Mouse (Mus musculus) limb, embryonic 15.5 days (tissue): ENCODE results near the gene Zfp433. TPM values are rescaled to one million over a fixed set of nuclear protein-coding genes. Genes with fewer than 3 reads are reported as not detected.
"Not testable (repeated sequence)": the region's sequence is repeated elsewhere in the genome, so short reads cannot be mapped to it uniquely, and the experiment has no call there.

Experiments
- ATAC-seq: fragments of 200-750 bp; cut with Nextera tagmentation; 2 replicates; pipeline ENCODE4 v1.8.0; 2017; ENCODE audit warnings: low read depth, moderate TSS enrichment; ENCODE audit not compliant: insufficient number of reproducible peaks, low FRiP score, low TSS enrichment
- H3K27ac ChIP-seq: fragments of 300-500 bp; sonication (generic); 2 replicates; pipeline ENCODE4 v1.5.1; 2015; ENCODE audit warnings: moderate library complexity, mild to moderate bottlenecking, inconsistent platforms
- H3K27me3 ChIP-seq: fragments of 300-500 bp; sonication (generic); 2 replicates; pipeline ENCODE4 v1.6.1; 2015; ENCODE audit warnings: inconsistent platforms
- H3K36me3 ChIP-seq: fragments of 300-500 bp; sonication (generic); 2 replicates; pipeline ENCODE4 v1.6.1; 2015; ENCODE audit warnings: inconsistent platforms
- H3K4me1 ChIP-seq: fragments of 300-500 bp; sonication (generic); 2 replicates; pipeline ENCODE4 v1.6.1; 2015; ENCODE audit warnings: inconsistent platforms
- H3K4me2 ChIP-seq: fragments of 300-500 bp; sonication (generic); 2 replicates; pipeline ENCODE4 v1.6.1; 2015; ENCODE audit warnings: mild to moderate bottlenecking, inconsistent platforms
- H3K4me3 ChIP-seq: fragments of 300-500 bp; sonication (generic); 2 replicates; pipeline ENCODE4 v1.5.1; 2015; ENCODE audit warnings: mild to moderate bottlenecking, inconsistent platforms
- H3K9ac ChIP-seq: fragments of 300-500 bp; sonication (generic); 2 replicates; pipeline ENCODE4 v1.6.1; 2015; ENCODE audit warnings: inconsistent platforms
- H3K9me3 ChIP-seq: fragments of 300-500 bp; sonication (generic); 2 replicates; pipeline ENCODE4 v1.6.1; 2016; ENCODE audit warnings: inconsistent platforms
- WGBS: fragments of 180-500 bp; shearing (Covaris S2); methylation state at CpG from one replicate; pipeline ENCODE4 v1.1.7; 2015; 5-methylcytosine and 5-hydroxymethylcytosine counted together
- polyA plus RNA-seq: library from polyadenylated mRNA; unstranded; fragments of >200 nt; fragmentation: Nextera tagmentation; extraction: Ambion mirVana; gene quantifications from 2 replicates; pipeline ENCODE4 v1.2.1, GENCODE M21; 2015

Gene Zfp433
- 12.4 and 15.8 TPM in 2 replicates for polyA plus RNA-seq

- H3K36me3 ChIP-seq, H3K4me1 ChIP-seq, H3K27ac ChIP-seq, H3K4me2 ChIP-seq, H3K9ac ChIP-seq, H3K9me3 ChIP-seq, H3K4me3 ChIP-seq, H3K27me3 ChIP-seq: not testable (repeated sequence)
- WGBS = no CpG with 5 or more reads among the region's 46 CpGs
- ATAC-seq = peak; percentile 99
These were observed at the start of gene Zfp433 for GRCm38 (mm10) chr10:81704531-81705301. Gene Zfp433 (plus strand): TSS chr10:81704825.

- WGBS = 97% methylated on average over 10 of the region's 10 CpGs
- Histone ChIP-seq H3K4me1 (no peaks in the 10 kb centered on the region), H3K36me3 (peaks cover 50% of the 10 kb centered on the region), H3K4me2 (no peak overlapping the region), H3K9me3 (peaks cover 22% of the 10 kb centered on the region), H3K4me3 (no peak overlapping the region), H3K9ac (no peak overlapping the region), H3K27ac (no peak overlapping the region), H3K27me3 (no peaks in the 10 kb centered on the region)
- ATAC-seq = no peak
These were observed 49.4 kb upstream of the Zfp433 start for GRCm38 (mm10) chr10:81655178-81655577.

- no peak overlapping the region for H3K4me2 ChIP-seq
- H3K4me3 ChIP-seq = no peak overlapping the region
- no peak overlapping the region for H3K9ac ChIP-seq
- H3K36me3 ChIP-seq = peaks cover 50% of the 10 kb centered on the region
- WGBS = 92% methylated on average over 2 of the region's 2 CpGs
- H3K27me3 ChIP-seq = no peaks in the 10 kb centered on the region
- no peaks in the 10 kb centered on the region for H3K4me1 ChIP-seq
- H3K9me3 ChIP-seq = peaks cover 22% of the 10 kb centered on the region
- H3K27ac ChIP-seq = no peak overlapping the region
- no peak for ATAC-seq
These were observed 48.5 kb upstream of the Zfp433 start for GRCm38 (mm10) chr10:81656174-81656573.

- ATAC-seq, H3K9me3 ChIP-seq, H3K27ac ChIP-seq, H3K9ac ChIP-seq, H3K27me3 ChIP-seq, H3K4me2 ChIP-seq, H3K36me3 ChIP-seq, H3K4me1 ChIP-seq, H3K4me3 ChIP-seq: not testable (repeated sequence)
- WGBS = no CpG with 5 or more reads among the region's 18 CpGs
These were observed 17.5 kb upstream of the Zfp433 start for GRCm38 (mm10) chr10:81687114-81687513.

- not testable (repeated sequence) for H3K36me3 ChIP-seq, H3K9me3 ChIP-seq, H3K4me3 ChIP-seq, H3K4me2 ChIP-seq, H3K27me3 ChIP-seq, H3K27ac ChIP-seq, H3K9ac ChIP-seq, H3K4me1 ChIP-seq
- peak; percentile 89 for ATAC-seq
- no CpG with 5 or more reads among the region's 43 CpGs for WGBS
These were observed 66.1 kb downstream of the Zfp433 start, which contains the start of gene Gm3055 for GRCm38 (mm10) chr10:81770506-81771403. Gene Gm3055 (minus strand): TSS chr10:81771161.

- not testable (repeated sequence) for H3K4me2 ChIP-seq, H3K4me1 ChIP-seq, H3K27ac ChIP-seq, H3K9me3 ChIP-seq, H3K36me3 ChIP-seq, H3K9ac ChIP-seq, ATAC-seq, H3K27me3 ChIP-seq, H3K4me3 ChIP-seq
- no CpG with 5 or more reads among the region's 3 CpGs for WGBS
These were observed 66.8 kb downstream of the Zfp433 start for GRCm38 (mm10) chr10:81771404-81771777.

Other genes with a start within 250 kb of the Zfp433 start
- gene Nfic, start 249.2 kb upstream of the Zfp433 start, polyA plus RNA-seq = 138 and 146 TPM in 2 replicates
- gene Celf5, start 222.1 kb upstream of the Zfp433 start, polyA plus RNA-seq = 1.1 and 1.3 TPM in 2 replicates
- 94.0 and 95.1 TPM in 2 replicates for gene Ncln, start 208.4 kb upstream of the Zfp433 start, polyA plus RNA-seq
- 0.67 and 0.72 TPM in 2 replicates for gene S1pr4, start 204.7 kb upstream of the Zfp433 start, polyA plus RNA-seq
- 7.3 and 7.9 TPM in 2 replicates for gene Gna15, start 180.6 kb upstream of the Zfp433 start, polyA plus RNA-seq
- gene Gna11, start 159.6 kb upstream of the Zfp433 start, polyA plus RNA-seq = 80.4 and 81.7 TPM in 2 replicates
- 517 and 519 TPM in 2 replicates for gene Aes, start 145.3 kb upstream of the Zfp433 start, polyA plus RNA-seq
- gene Tle2, start 130.3 kb upstream of the Zfp433 start, polyA plus RNA-seq = 39.7 and 41.7 TPM in 2 replicates
- 9.9 and 11.7 TPM in 2 replicates for gene Tle6, start 103.8 kb upstream of the Zfp433 start, polyA plus RNA-seq
- gene BC025920, start 98.6 kb upstream of the Zfp433 start, polyA plus RNA-seq = 0.81 and 1.0 TPM in 2 replicates
- 41.7 and 42.3 TPM in 2 replicates for gene Sirt6, start 77.0 kb upstream of the Zfp433 start, polyA plus RNA-seq
- 8.8 and 11.9 TPM in 2 replicates for gene Ankrd24, start 76.3 kb upstream of the Zfp433 start, polyA plus RNA-seq
- 4.2 and 4.6 TPM in 2 replicates for gene Gm10778, start 55.8 kb upstream of the Zfp433 start, polyA plus RNA-seq
- gene Gm3055, start 66.3 kb downstream of the Zfp433 start, polyA plus RNA-seq = 7.4 and 7.5 TPM in 2 replicates
- gene Gm4767, start 107.4 kb downstream of the Zfp433 start, polyA plus RNA-seq = 2.8 and 4.0 TPM in 2 replicates
- gene Gm32687, start 159.1 kb downstream of the Zfp433 start, polyA plus RNA-seq = 7.9 and 8.2 TPM in 2 replicates
- 2.7 and 4.6 TPM in 2 replicates for gene Zfp781, start 225.7 kb downstream of the Zfp433 start, polyA plus RNA-seq